Mouse (Mus musculus) ES-E14 (cell line): ENCODE measurements around the gene AC170998.1. TPM values are rescaled to one million over a fixed set of nuclear protein-coding genes. Genes with fewer than 3 reads are reported as not detected.
"Not testable (repeated sequence)": the region's sequence is repeated elsewhere in the genome, so short reads cannot be mapped to it uniquely, and the experiment has no call there.

Experiments used
- DNase-seq: peaks from one replicate; pipeline ENCODE4 v3.0.0-alpha.2; 2013; ENCODE audit warnings: low read depth, low spot score
- H3K27ac ChIP-seq: 2 replicates; pipeline ENCODE4 v1.5.1; 2012; ENCODE audit warnings: low read depth, mild to moderate bottlenecking, low read length, moderate library complexity, mixed read lengths; ENCODE audit not compliant: poor library complexity, insufficient read depth, severe bottlenecking
- H3K36me3 ChIP-seq: 2 replicates; pipeline ENCODE4 v1.6.1; 2012; ENCODE audit warnings: mild to moderate bottlenecking, low read length, moderate library complexity, mixed read lengths; ENCODE audit not compliant: control insufficient read depth, poor library complexity, insufficient read depth, severe bottlenecking
- H3K4me1 ChIP-seq, 2 experiments: fragments of 150-350 bp in 1 of 2; sonication (generic) in 1 of 2; 2 replicates each; pipeline ENCODE4 v1.6.1; 2012; ENCODE audit warnings: low read length in 2 of 2, mild to moderate bottlenecking in 1 of 2, mixed read lengths in 1 of 2; ENCODE audit not compliant: control insufficient read depth in 2 of 2, insufficient read depth in 2 of 2, poor library complexity in 1 of 2
- H3K4me3 ChIP-seq, 2 experiments: fragments of 150-350 bp in 1 of 2; sonication (generic) in 1 of 2; 2 replicates each; pipeline ENCODE4 v1.5.1; 2012; ENCODE audit warnings: low read length in 2 of 2, low read depth in 1 of 2, mild to moderate bottlenecking in 1 of 2, mixed read lengths in 1 of 2; ENCODE audit not compliant: insufficient read depth in 1 of 2, poor library complexity in 1 of 2, severe bottlenecking in 1 of 2
- H3K9ac ChIP-seq: 2 replicates; pipeline ENCODE4 v1.6.1; 2012; ENCODE audit warnings: low read depth, mild to moderate bottlenecking, low read length, mixed read lengths; ENCODE audit not compliant: poor library complexity, insufficient read depth, severe bottlenecking
- H3K9me3 ChIP-seq: fragments of 150-350 bp; sonication (generic); 2 replicates; pipeline ENCODE4 v1.6.1; 2012; ENCODE audit warnings: low read depth, mild to moderate bottlenecking, low read length; ENCODE audit not compliant: control insufficient read depth, insufficient read depth
- CHD2 ChIP-seq: IDR thresholded peaks from 2 replicates; pipeline ENCODE4 v1.6.1; 2014; ENCODE audit warnings: mild to moderate bottlenecking, low read depth, low read length, inconsistent platforms
- HCFC1 ChIP-seq: IDR thresholded peaks from 2 replicates; pipeline ENCODE4 v1.6.1; 2012; ENCODE audit warnings: low read length, inconsistent platforms, borderline replicate concordance; ENCODE audit not compliant: insufficient read depth
- MAFK ChIP-seq: IDR thresholded peaks from 2 replicates; pipeline ENCODE4 v1.6.1; 2014; ENCODE audit warnings: mild to moderate bottlenecking, low read depth, low read length, inconsistent platforms; ENCODE audit not compliant: insufficient read depth
- ZC3H11A ChIP-seq: IDR thresholded peaks from 2 replicates; pipeline ENCODE4 v1.6.1; 2012; ENCODE audit warnings: low read depth, mild to moderate bottlenecking, inconsistent platforms, low read length, borderline replicate concordance
- ZNF384 ChIP-seq: IDR thresholded peaks from 2 replicates; pipeline ENCODE4 v1.6.1; 2012; ENCODE audit warnings: low read depth, low read length, inconsistent platforms
- in situ Hi-C, 2 experiments: fragments of 600-800 bp; cut with MboI; formaldehyde crosslinking; loops; one replicate each; pipeline ENCODE4 v1.15.1; 2025; ENCODE audit warnings: low sequenced_read_pairs in 2 of 2, inconsistent platforms in 1 of 2; ENCODE audit not compliant: unreplicated experiment in 2 of 2
- total RNA-seq: library from RNA; depleted of rRNA; stranded (reverse); fragments of 300-350 nt; gene quantifications from 2 replicates; pipeline ENCODE4 v1.2.3, GENCODE M21; 2012; rRNA removed

Gene AC170998.1
- total RNA-seq, 1 experiment, result 2.5 TPM

DNA sequence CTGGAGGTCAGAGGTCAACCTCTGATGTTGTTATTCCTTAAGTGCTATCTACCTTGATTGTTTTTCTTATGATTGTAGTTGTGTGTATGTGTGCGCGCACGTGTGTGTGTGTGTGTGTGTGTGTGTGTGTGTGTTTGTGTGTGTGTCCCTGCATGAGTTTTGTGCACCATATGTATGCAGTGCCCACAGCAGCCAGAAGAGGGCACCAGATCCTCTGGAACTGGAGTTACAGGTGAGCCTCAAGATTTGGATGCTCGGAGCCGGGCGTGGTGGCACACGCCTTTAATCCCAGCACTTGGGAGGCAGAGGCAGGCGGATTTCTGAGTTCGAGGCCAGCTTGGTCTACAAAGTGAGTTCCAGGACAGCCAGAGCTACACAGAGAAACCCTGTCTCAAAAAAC is 48.4 kb downstream of the AC170998.1 start:
- in situ Hi-C loops, H3K9ac ChIP-seq, H3K4me3 ChIP-seq, DNase-seq, H3K27ac ChIP-seq, H3K9me3 ChIP-seq, H3K36me3 ChIP-seq, H3K4me1 ChIP-seq: not testable (repeated sequence)
- TF ChIP-seq CHD2, result 0 out of 2 replicates have a peak, but pooled peaks have one; percentile 25
- TF ChIP-seq ZNF384, result peak; percentile 73; the same call in 1 of the 2 replicates
- TF ChIP-seq ZC3H11A, result peak; percentile 19; the same call in 1 of the 2 replicates
- 0 out of 2 replicates have a peak, but pooled peaks have one; percentile 33 for TF ChIP-seq HCFC1

DNA sequence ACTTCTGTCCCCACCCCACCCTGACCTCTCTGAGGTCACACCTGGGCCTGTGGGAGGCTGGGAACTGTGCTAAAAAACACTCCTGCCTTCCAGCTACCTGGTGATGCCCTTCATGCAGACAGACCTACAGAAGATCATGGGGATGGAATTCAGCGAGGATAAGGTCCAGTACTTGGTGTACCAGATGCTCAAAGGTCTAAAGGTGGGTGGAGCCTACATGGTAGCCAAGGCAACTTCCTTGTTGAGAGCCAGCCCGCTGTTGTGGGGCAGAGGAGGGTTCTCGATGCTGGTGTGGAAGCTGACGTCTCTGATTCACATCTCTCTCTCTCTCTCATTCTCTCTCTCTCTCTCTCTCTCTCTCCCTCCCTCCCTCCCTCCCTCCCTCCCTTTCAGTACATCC is 49.3 kb downstream of the AC170998.1 start:
- H3K4me3 ChIP-seq, result no peak overlapping the region
- TF ChIP-seq HCFC1 (no peak), MAFK (no peak), ZC3H11A (no peak), CHD2 (no peak), ZNF384 (no peak)
- peaks cover 3% of the 10 kb centered on the region; the same call in 1 of the 2 replicates for H3K36me3 ChIP-seq
- no peak overlapping the region for H3K9ac ChIP-seq
- in situ Hi-C loops, result no loop called here
- H3K27ac ChIP-seq, result no peak overlapping the region
- no peaks in the 10 kb centered on the region for H3K9me3 ChIP-seq
- H3K4me1 ChIP-seq, result peaks cover 0 to 3% of the 10 kb centered on the region in 2 experiments; a peak in 1 of 4 replicates
- no peak for DNase-seq

Other genes with a start within 250 kb of the AC170998.1 start
- 43.6 and 45.7 TPM in 2 replicates for gene Fkbp5, start 208.6 kb upstream of the AC170998.1 start, total RNA-seq
- not detected in 2 replicates for gene Armc12, start 195.3 kb upstream of the AC170998.1 start, total RNA-seq
- not detected in 2 replicates for gene Clpsl2, start 176.7 kb upstream of the AC170998.1 start, total RNA-seq
- gene Clps, start 165.3 kb upstream of the AC170998.1 start, total RNA-seq, result 2.5 and 2.9 TPM in 2 replicates
- 0.76 and 1.7 TPM in 2 replicates for gene Lhfpl5, start 150.4 kb upstream of the AC170998.1 start, total RNA-seq
- 103 and 115 TPM in 2 replicates for gene Srpk1, start 103.4 kb upstream of the AC170998.1 start, total RNA-seq
- gene Slc26a8, start 35.9 kb upstream of the AC170998.1 start, total RNA-seq, result 0.69 and 1.1 TPM in 2 replicates
- gene Mapk14, start 34.8 kb upstream of the AC170998.1 start, total RNA-seq, result 65.9 and 77.3 TPM in 2 replicates
- gene Mapk13, start 43.2 kb downstream of the AC170998.1 start, total RNA-seq, result 7.1 and 14.6 TPM in 2 replicates
- gene Brpf3, start 75.0 kb downstream of the AC170998.1 start, total RNA-seq, result 20.5 and 24.5 TPM in 2 replicates
- 0.05 and 0.27 TPM in 2 replicates for gene Pnpla1, start 132.3 kb downstream of the AC170998.1 start, total RNA-seq
- 1.2 and 1.4 TPM in 2 replicates for gene 4930539E08Rik, start 189.2 kb downstream of the AC170998.1 start, total RNA-seq
- gene Pxt1, start 217.8 kb downstream of the AC170998.1 start, total RNA-seq, result 0.36 and 1.4 TPM in 2 replicates
- gene Kctd20, start 225.9 kb downstream of the AC170998.1 start, total RNA-seq, result 39.6 and 46.9 TPM in 2 replicates